Mouse (Mus musculus) midbrain, embryonic 10.5 days (tissue): Measurements from ENCODE around the gene Spag6l. TPM values are rescaled to one million over a fixed set of nuclear protein-coding genes. Genes with fewer than 3 reads are reported as not detected.

Experiments
- DNase-seq: peaks from one replicate; pipeline ENCODE4 v3.0.0-alpha.2; 2017; ENCODE audit warnings: low spot score
- H3K27ac ChIP-seq: fragments of 300-500 bp; sonication (generic); replicated peaks from 2 replicates; pipeline ENCODE4 v1.5.1; 2016; ENCODE audit warnings: mild to moderate bottlenecking
- H3K27me3 ChIP-seq: fragments of 300-500 bp; sonication (generic); 2 replicates; pipeline ENCODE4 v1.6.1; 2016; ENCODE audit warnings: low read depth, mild to moderate bottlenecking; ENCODE audit not compliant: poor library complexity, severe bottlenecking
- H3K36me3 ChIP-seq: fragments of 300-500 bp; sonication (generic); 2 replicates; pipeline ENCODE4 v1.6.1; 2016; ENCODE audit warnings: mild to moderate bottlenecking, moderate library complexity
- H3K4me1 ChIP-seq: fragments of 300-500 bp; sonication (generic); 2 replicates; pipeline ENCODE4 v1.6.1; 2016
- H3K4me3 ChIP-seq: fragments of 300-500 bp; sonication (generic); 2 replicates; pipeline ENCODE4 v1.5.1; 2016; ENCODE audit warnings: mild to moderate bottlenecking, moderate library complexity
- H3K9me3 ChIP-seq: fragments of 300-500 bp; sonication (generic); replicated peaks from 2 replicates; pipeline ENCODE4 v1.6.1; 2016; ENCODE audit warnings: mild to moderate bottlenecking
- WGBS: fragments of 180-500 bp; shearing (Covaris S2); methylation state at CpG from one replicate; pipeline ENCODE4 v1.1.7; 2016; 5-methylcytosine and 5-hydroxymethylcytosine counted together
- polyA plus RNA-seq: library from polyadenylated mRNA; unstranded; fragments of >200 nt; fragmentation: Nextera tagmentation; extraction: Ambion mirVana; gene quantifications from 2 replicates; pipeline ENCODE4 v1.2.1, GENCODE M21; 2016

The Spag6l gene
- polyA plus RNA-seq, 1 experiment from 2014 or later: 1.4 TPM

DNA sequence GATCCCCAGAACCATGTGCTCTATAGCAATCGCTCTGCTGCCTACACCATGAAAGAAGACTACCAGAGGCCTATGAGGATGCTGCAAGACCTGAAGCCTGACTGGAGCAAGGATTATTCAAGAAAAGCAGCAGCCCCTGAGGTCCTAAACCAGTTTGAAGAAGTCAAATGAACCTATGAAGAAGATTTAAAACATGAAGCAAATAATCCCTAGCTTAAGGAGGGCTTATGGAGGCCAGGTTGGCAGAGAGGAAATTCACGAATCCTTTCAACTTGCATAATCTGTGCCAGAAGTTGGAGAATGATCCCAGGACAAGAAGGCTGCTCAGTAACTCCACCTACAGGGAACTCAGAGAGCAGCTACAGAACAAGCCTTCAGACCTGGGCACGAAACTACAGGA lies 23.2 kb upstream of the Spag6l start:
- DNase-seq: peak; percentile 4
- Histone ChIP-seq H3K4me3 (no peak overlapping the region), H3K9me3 (no peaks in the 10 kb centered on the region; the same call in 1 of the 2 replicates), H3K4me1 (no peaks in the 10 kb centered on the region), H3K27me3 (no peaks in the 10 kb centered on the region), H3K27ac (no peak overlapping the region), H3K36me3 (no peaks in the 10 kb centered on the region)
- 85% methylated on average over 3 of the region's 3 CpGs for WGBS

DNA sequence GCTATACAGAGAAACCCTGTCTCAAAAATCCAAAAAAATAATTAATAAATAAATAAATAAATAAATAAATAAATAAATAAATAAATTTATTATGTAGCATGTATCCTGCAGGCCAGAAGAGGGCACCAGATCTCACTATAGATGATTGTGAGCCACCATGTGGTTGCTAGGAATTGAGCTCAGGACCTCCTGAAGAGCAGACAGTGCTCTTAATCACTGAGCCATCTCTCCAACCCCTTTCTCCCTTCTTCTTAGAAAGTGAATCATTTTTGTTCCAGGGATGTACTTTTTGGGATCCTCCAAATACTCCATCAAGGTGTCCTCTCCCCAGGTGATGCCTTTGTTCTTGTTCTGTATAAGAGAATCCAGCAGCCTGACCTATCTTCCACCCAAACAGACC lies 19.9 kb upstream of the Spag6l start:
- H3K4me1 ChIP-seq: no peaks in the 10 kb centered on the region

DNA sequence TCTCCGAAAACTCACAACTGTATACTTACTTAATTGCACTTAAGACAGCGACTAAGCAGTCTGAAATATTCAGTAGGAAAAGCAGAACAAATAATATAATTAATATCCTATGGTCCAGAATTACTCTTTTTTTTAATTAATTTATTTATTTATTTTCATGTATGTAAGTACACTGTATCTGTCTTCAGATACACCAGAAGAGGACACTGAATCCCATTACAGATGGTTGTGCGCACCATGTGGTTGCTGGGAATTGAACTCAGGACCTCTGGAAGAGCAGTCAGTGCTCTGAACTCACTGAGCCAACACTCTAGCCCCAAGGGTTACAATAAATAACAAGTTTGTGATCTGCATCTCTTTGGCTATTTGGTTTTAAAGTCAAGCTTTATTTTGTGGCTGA lies 415 bp upstream of the Spag6l start:
- no peaks in the 10 kb centered on the region for H3K27me3 ChIP-seq
- H3K4me3 ChIP-seq: peak overlapping the region; percentile 65
- no peak for DNase-seq
- H3K36me3 ChIP-seq: no peaks in the 10 kb centered on the region
- H3K27ac ChIP-seq: no peak overlapping the region
- 85% methylated on average over 3 of the region's 3 CpGs for WGBS
- peaks cover 8% of the 10 kb centered on the region for H3K4me1 ChIP-seq
- H3K9me3 ChIP-seq: no peaks in the 10 kb centered on the region

More for the DNA sequence above, 19.9 kb upstream of the Spag6l start:
- DNase-seq: no peak
- no peaks in the 10 kb centered on the region; the same call in 1 of the 2 replicates for H3K9me3 ChIP-seq
- H3K4me3 ChIP-seq: no peak overlapping the region
- no peaks in the 10 kb centered on the region for H3K27me3 ChIP-seq
- H3K27ac ChIP-seq: no peak overlapping the region
- no peaks in the 10 kb centered on the region for H3K36me3 ChIP-seq

DNA sequence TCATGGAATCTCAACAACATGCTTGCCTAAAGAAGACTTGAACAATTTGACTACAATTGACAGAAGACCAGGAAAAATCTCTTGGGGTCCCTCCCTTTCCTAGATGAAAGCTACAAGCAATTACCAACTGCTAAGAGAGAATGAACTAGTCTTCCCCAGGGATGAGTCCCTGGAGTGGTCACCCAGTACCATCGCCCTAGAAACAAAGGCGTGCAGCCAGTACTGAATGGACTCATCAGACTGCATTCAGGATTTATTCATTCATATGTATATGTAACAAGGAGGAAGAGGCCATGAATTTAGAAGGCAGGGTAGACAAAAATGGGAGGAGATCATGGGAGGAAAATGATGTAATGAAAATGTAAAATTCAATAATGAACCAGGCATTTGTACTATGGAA lies 3.0 kb downstream of the Spag6l start:
- no peak overlapping the region for H3K4me3 ChIP-seq

DNA sequence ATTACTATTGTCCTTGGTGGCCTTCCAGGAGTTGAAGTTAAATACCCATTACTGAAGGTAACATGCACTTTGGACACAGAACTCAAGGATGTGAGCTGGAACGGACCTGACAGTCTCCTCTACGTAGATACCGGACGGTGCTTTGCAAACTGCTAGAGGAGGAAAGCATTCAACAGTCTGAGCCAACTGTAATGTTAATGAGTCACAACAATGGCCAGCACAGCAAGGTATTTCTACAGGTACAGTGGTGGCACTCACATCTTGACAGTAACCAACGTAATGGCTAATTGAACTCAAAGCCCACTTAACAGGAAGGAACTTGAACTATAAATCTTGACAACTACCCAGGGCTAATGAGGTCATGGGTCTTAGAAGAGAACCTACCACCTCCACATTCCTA lies 3.8 kb downstream of the Spag6l start:
- Histone ChIP-seq H3K4me1 (peaks cover 8% of the 10 kb centered on the region), H3K27ac (no peak overlapping the region), H3K27me3 (no peaks in the 10 kb centered on the region), H3K9me3 (no peaks in the 10 kb centered on the region), H3K36me3 (no peaks in the 10 kb centered on the region), H3K4me3 (no peak overlapping the region)
- DNase-seq: no peak
- whole genome bisulfite sequencing: 32% methylated on average over 5 of the region's 5 CpGs

More for the DNA sequence above, 3.0 kb downstream of the Spag6l start:
- 85% methylated on average over 2 of the region's 2 CpGs for WGBS
- Histone ChIP-seq H3K27ac (no peak overlapping the region), H3K27me3 (no peaks in the 10 kb centered on the region), H3K36me3 (no peaks in the 10 kb centered on the region), H3K9me3 (no peaks in the 10 kb centered on the region), H3K4me1 (peaks cover 8% of the 10 kb centered on the region)
- no peak for DNase-seq

DNA sequence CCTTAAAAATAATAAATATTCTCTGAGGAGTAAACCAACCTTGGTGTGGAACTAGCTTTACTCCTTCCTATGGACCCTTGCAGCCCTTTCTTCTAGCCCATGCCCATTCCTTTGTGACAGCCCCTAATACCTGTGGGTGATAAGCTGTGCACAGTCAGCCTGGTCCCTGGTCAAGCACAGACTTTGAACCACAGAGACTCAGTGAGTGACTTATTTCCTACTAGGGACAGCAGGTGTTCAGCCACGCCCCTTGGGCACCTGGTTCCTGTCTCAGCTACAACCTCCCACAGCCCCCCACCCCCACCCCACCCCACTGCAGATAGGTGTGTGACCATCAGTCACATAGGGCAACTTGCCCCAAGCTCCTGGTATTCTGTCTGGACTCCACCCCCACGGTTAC lies 22.9 kb downstream of the Spag6l start:
- Histone ChIP-seq H3K4me1 (no peaks in the 10 kb centered on the region), H3K4me3 (no peak overlapping the region), H3K27me3 (no peaks in the 10 kb centered on the region), H3K36me3 (no peaks in the 10 kb centered on the region), H3K9me3 (no peaks in the 10 kb centered on the region), H3K27ac (no peak overlapping the region)
- WGBS: 79% methylated on average over 2 of the region's 2 CpGs
- no peak for DNase-seq

Other genes starting within 250 kb of the Spag6l start
- gene Fgd4, start 228.9 kb downstream of the Spag6l start, polyA plus RNA-seq: 16.7 and 19.8 TPM in 2 replicates
- gene Olfr19, start 153.1 kb downstream of the Spag6l start, polyA plus RNA-seq: not detected in 2 replicates
- gene Igll1, start 34.5 kb upstream of the Spag6l start, polyA plus RNA-seq: 0.07 and 0.17 TPM in 2 replicates
- gene Top3b, start 41.3 kb upstream of the Spag6l start, polyA plus RNA-seq: 60.5 and 69.0 TPM in 2 replicates
- gene Vpreb1, start 41.4 kb upstream of the Spag6l start, polyA plus RNA-seq: 2.1 and 2.2 TPM in 2 replicates
- gene Ppm1f, start 67.0 kb upstream of the Spag6l start, polyA plus RNA-seq: 26.6 and 30.0 TPM in 2 replicates
- 147 TPM in 2 replicates for gene Mapk1, start 153.9 kb upstream of the Spag6l start, polyA plus RNA-seq
- gene Ypel1, start 240.2 kb upstream of the Spag6l start, polyA plus RNA-seq: 99.1 and 109 TPM in 2 replicates